Mouse (Mus musculus): ENCODE data around the gene Cd47.
A peak's percentile ranks its signal among the peaks of the same experiment; 100 is the strongest.

Gene Cd47

DNA sequence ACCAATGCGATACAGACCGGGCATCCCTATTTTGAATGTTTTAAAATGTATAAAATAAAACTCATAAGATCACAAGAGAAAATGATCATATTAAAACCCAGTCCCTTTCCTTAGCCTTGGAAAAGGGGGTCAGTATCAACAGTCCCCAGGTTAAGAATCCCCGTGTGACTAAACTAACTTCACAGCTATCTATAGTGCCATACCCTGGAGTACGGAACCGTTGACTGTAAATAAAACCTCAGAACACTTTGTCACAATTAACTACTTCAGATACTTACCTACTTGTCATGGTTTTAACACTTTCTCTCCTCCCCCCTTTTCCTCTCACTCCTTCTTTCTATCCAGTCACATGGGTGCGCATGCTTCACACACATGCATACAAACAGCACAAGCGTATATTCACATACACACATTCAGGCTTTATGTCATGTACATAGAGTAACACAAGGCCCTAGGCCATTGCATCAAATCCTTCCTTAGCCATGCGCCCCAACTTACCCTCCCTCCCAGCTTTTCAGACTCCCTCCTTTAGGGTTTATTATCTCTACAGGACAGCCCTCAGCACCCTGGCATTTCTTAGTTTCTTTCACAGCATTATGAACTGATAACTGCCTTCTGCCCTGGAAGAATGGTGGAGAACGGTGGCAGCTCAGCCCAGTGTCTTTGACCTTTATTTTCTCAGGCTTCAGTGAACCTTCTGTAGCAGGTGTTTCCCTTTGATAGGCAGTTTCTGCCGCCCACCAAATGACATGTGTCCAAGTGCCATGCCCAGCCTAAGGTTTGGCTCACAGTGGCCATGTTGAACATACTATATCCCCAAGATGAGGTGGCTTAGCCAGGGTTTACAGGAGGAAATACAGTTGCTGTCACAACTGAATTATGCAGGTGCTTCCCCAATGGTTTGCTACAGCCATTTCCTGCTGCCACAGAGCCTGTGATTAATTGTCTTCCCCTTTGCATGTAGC, at the start of gene Cd47:
Gene Cd47, plus strand, starts transcription at position 937 of the 965 bp plus-strand sequence.
- DNase-seq (ENCODE audit: low read depth) = peak; percentile 86

DNA sequence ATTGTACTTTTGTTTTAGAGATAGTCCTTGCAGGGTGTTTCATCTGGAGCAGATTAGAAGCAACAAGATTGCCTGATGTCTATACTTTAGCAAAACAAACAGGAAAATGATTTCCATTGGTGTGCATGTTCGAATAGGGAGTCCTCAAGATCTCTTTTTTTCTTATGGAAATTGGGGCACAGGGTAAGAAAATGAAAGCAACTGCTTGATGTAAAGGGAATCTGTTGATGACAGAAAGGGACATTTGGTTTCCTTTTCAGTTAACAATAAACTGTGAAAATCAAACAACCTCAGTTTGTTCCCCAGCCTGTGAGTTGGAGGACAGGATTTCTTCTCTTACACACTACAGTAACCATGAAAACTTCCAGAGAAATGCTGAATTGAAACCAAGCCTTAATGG, 47.4 kb upstream of the Cd47 start:
- DNase-seq (ENCODE audit: low read depth) = no peak

DNA sequence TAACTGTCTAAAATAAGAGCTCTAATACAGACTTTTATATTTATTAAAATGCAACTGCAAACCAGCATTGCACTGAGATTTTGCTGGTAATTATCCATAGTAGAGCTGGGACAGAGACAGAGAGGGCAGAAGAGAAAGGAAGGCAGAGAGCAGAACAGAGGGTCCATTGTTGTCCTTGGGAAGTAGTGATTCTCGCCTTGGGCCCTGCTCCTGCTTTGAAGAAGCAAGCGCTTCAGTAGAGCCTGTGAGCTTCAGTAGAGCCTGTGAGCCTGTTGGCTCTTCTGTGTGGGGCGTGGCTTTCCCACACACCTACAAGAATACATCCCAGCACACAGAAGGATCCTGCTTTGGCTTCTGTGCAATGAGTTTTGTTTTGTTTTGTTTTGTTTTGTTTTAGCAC, 47.0 kb upstream of the Cd47 start:
- DNase-seq (ENCODE audit: low read depth) = no peak

DNA sequence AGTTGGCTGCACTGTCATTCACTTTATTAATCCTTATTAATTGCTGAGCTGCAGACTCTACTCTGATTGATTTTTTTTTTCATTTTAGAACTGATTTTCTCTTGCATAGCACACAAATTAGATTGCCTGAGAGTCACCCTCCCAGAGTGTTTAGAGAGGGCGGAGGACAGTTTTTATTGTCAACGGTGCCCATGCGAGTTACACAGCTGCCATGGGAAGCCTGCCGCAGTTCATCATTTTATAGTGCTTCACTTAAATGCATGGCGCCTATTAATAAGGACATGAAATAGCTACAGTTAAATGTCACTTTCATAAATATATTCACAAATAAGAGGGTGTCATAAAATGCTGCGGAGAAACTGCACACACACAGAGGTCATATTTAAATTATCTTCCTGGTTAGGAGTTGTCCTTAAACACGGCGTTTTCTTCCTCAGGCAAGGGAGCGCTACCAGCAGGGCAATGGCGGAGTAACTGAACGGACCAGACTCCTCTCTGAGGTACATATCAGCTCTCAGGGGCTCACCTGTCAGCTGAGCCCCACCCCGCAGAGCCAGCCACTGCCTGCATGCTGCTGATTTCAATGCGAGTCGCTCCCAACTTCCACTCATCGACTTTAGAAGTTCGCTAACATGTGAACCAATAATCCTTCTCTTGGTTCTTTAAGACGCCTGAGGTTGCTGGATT, 39.7 kb upstream of the Cd47 start:
- DNase-seq (ENCODE audit: low read depth) = no peak

DNA sequence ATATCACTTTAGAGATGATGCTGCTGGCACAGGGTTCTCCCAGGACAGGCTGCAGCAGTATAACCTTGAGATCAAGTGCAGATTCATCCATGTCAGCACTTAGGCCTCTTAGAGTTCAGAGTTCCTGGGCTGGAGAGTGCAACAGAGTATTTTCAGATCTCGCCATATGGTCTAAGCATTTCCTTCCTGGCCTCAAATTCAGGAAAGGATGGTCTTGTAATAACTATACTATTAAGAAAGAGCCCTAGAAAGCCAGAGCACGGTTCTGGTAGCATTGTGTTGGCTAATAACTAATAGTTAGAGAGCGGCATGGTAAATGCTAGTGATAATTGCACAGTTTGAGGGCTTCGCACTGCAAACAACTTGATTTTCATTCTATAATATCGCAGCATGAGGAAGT, 38.4 kb upstream of the Cd47 start:
- DNase-seq (ENCODE audit: low read depth) = no peak

DNA sequence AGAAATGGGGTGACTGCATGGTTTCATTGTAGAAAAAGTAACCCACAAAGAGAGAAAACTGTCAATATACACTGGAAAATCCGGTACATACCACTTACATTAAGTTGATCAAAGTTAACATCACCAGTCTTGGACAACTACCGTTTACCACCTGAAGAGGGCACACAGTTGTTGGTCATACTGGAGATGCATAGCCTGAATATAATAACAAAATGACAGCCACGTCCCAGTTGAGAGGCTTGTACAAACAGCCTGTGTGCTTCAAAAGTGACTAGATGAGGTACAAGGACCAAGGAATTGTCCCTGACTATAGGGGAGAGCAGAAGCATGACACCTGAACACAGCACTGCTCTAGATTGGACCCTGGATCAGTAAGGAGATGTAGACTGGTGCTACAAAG, 34.0 kb upstream of the Cd47 start:
- peak; percentile 67 for DNase-seq (ENCODE audit: low read depth)

DNA sequence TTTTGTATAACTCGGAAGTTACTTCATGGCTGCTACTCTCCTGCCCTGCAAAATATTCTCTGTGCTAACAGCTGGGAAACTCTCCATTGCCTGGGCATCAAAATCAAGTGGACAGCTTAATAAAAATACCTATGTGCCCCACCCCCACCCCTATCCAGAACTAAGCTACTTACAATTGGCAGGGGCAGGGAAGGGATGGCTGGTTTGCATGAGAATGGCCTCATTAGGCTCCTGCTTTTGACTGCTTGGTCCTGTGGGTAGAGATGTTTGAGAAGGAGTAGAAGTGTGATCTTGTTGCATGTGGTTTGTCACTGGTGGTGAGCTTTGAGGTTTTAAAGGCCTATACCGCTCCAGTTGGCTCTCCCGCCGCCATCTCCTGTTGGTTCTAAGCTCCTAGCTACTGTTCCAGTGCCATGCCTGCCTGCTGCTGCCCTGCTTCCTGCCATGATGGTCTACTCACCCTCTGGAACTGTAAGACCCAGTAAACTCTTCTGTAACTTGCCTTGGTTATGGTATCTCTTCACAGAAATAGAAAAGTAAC, 31.8 kb upstream of the Cd47 start:
- no peak for DNase-seq (ENCODE audit: low read depth)

DNA sequence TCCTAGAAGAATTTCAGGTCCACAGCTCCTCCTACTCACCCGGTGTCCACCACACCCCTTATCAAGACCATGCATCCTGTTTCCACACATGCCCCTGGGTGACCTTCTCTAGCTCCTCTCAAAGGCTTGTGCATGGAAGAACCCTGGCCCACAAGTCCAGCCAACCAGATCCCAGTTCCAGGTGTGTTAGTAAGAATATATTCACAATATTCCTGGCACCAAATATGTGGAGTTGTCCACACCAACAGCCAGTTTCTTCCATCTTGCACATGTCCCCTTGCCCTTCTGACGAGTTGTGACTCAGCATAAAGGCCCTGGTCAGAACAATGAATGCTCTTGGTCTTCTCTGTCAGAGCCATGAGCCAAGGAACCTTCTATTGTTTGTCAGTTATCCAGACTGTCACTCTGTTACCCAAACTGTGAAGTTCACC, 30.5 kb upstream of the Cd47 start:
- DNase-seq (ENCODE audit: low read depth) = peak; percentile 71

DNA sequence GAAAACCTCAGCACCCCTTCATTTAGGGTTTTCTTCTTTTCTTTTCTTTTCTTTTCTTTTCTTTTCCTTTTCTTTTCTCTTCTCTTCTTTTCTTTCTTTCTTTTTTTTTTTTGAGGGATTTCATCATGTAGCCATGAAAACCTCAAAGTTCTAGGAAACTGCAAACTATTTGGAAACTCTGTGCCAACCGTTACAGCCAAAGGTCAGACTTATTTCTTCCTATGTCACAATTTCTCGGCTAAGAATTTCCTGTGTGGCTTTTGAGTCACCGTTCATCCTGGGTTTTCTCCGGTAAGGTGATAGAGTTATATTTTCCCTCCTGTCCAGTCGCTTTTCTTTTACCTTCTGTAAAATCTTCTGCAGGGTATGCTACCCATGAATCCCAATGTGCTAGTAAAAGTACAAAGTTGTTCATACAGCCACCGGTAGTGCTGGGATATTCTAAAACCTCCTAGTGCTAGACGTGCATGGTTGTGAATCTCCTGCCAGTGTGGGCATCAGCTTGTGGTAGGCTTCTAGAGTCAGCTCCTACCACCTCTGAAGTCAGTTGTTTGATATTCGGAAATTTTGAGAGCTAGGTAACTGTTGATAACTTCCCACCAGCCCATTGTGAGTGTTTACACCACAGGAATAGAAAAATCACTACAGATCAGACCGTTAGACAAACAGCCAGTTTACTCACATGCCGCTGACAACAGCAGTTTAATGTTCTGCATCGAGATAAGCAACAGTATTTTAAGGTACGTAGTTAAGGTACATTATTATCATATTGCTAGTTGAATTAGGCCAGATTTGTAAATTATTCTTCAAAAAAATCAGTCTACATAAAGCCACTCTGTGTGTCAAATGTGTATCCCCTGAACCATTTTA, 29.8 kb upstream of the Cd47 start:
- no peak for DNase-seq (ENCODE audit: low read depth)

DNA sequence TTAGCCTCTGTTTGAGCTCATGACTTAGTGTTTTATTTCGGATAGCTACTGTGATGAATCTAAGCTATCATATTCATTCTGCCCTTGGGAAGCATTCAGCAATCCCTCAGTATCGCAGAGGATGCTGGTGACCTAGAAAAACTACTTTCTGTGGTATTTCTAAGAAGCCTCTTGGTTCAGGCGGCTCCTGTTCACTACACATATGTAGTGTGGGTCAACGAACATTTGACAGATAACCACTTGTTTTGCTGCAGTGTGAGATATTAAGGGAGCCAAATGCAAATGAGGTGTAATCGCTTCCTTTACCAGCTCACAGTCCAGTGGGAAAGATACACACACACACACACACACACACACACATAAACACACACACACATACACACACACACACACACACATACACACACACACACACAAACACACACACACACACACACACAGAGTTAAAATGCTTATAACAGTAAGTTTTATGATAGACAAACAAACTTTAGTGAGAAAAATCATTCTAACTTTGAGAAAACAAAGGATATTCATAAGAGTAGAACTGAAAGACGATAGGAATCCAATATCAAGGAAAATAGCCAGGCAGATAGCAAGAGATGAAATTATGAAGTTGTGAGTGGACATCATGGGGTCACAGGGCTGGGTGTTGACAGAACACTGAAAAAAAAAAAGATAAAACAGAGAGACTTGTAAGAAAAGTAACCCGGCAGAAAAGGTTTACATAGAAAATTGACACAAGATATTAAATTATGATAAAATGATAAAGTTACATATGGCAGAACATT, 28.5 kb upstream of the Cd47 start:
- DNase-seq (ENCODE audit: low read depth) = no peak

DNA sequence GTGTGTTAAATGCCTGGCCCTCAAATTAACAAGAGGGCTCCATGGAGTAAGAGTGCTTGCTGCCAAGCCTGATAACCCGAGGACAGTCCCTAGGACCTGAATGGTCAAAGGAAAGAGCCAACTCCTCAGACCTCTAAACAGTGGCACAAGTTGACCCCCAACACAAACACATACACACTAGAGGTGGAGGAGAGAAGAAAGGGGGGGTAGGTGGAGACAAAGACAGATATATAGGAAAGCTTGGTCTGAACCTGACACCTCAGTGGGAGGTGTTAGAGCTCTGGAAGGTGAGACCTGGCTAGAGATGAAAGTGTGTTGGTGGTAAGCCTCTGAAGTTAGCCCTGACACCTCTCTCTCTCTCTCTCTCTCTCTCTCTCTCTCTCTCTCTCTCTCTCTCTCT, 27.8 kb upstream of the Cd47 start:
- DNase-seq (ENCODE audit: low read depth) = no peak

DNA sequence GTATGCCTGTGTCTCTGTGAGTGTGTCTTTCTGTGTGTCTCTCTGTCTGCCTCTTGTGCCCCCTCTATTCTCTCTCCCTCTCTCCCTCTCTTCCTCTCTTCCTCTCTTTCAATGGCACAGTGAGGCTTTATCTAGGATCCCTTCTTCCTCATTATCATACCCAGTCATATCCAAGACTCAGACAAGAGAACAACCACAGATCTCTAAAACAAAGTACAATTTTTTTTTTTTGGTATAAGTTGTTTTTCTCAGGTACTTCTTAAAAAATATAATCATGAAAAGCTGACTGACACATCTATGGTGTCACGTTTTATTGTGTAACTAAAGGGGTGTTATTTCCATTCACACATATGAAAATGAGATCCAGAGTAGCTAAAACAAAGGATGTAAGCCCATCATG, 27.3 kb upstream of the Cd47 start:
- DNase-seq (ENCODE audit: low read depth) = no peak

DNA sequence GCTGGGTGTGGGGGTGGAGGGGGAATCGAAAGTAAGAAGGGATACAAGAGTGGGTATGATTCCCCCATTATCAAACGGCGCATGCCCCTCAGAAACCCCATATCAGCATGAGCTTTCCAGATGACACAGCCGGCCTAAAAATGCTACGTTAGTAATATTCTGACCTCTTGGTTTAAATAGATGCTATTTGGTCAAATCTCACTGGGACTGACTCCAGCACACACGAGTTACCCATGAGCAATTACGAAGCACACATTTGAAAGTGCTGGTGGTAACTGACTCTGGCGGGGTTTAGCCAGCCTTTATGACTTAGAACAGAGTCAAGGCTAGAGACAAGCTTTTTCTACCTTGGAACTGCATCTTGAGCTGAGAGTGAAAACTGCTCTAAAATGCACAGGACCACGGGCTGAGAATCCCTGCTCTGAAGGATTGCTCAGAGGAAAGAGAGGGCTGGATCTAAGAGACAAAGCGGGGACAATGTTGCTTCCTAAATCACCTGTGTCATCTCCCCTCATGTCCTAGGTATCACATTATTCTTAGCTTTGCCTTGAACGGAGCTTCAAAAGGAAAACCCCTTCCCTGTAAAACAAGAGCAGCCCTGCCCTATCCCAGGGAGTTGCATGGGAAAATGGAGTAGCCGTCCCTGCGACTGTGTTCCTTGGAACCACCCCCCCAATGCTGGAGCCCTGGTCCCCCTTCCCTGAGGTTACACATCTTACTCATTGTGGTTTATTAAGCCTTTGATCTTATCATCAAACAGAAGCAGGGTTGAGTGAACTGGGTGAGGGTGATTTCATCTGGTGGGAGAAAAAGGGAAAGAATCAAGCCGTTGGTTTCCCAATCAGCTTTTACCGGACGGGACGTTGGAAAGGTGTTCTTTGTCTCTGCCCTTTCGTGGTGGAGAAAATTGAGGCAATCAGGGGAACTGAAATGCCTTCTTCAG, 26.0 kb upstream of the Cd47 start:
- DNase-seq (ENCODE audit: low read depth) = no peak

DNA sequence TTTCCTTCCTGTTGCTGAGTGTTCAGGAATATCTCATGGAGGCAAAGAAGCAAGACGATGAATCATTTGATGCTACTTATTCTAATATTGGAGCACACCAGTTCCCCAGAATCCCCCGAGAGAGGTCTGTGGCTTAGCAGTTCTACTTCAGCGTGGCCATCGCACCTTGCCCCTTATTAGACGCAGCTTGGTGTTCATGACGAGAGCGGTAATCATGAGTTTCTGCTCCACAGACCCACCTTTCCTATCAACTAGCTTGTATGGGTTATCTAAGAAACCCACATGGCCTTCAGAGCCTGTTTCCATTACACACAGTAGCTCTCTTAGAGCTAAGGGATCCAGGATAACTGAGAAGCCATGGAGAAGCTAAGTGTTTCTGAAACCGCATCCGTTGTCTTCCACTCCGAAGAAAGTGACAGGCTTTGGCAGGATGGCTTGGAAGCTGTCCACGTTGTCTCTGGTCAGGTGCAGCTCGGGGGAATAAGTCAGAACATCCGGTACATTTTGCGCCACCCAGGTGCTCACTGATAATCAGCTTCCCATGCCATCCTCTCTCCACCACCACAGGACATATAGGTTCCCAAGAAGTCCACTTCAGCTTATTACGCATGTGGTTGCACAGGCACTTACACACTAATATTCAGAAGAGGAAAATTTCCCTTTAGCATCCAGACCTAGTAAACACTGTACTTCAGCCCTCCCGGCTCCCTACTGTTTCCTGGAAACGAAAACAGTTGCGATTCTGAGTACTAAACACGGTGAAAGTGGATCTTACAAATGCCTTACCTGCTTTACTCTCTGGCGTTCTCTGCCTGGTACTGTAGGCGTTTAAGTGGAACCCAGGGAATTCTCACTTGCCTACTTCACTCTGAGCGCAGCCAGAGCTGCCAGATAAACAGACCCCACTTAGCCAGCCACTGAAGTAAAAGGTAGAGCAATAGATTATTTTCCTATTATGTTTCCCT, 25.0 kb upstream of the Cd47 start:
- peak; percentile 67 for DNase-seq (ENCODE audit: low read depth)

DNA sequence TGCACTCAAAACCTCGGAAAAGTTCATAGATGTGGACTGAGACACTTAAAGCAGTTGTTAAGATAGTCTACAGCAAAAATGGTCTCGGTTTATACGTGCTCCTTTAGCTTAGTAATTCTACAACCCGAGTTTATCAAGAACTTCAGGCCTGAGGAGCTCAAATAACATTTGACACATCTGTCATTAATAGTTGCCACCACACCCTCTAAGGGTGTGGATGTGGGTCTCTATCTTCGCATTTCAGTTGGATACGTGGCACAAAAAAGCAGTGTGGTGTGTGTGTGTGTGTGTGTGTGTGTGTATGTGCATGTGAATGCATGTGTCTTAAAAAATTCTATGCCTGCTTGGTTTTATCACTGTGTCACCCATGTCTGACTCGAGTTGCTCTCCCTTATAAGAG, 23.4 kb upstream of the Cd47 start:
- no peak for DNase-seq (ENCODE audit: low read depth)

DNA sequence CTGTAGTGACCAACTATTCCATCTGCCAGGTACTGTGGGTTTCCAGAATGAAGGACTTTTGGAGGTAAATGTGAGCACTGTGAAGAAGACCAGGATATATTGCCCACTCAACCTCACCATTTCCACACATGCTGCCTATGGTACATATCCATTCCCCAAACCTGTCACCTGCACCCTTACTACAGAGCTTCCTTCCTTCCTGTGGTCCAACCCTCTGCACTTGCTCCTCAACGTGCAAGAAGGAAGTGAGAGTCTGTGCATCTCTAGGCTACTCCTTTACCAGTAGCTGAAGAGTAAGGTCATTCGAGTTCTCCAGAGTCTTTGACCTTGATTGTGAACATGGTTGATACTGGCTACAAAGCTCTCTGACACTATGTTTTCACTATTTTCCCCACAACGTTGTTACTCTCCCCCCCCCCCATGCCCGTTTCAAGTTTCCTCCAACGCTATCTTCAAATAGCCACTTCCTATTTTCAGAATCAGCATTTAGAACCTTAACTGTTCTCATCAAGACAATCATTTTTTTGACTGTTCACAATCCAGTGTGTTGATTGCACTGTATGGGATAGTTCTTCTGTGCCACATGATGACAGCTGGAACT, 18.7 kb upstream of the Cd47 start:
- DNase-seq (ENCODE audit: low read depth) = no peak

DNA sequence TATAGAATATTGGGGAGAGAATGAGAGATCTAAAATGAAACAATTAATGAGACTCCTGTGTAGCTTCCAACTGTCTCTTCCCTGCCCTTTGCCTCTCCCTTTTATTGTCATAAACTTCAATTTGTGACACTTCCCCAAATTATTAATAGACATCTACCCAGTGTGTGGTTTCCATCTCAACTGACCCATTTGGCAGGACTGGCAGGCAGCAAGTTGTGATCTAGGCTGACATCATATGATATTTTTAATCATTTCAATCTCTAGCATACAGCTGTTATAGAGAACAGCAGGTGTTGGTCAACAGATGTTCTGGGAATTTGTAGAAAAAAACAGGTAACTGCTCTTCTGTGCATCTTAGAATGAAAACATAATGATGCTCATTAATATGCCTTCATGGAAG, 17.0 kb upstream of the Cd47 start:
- DNase-seq (ENCODE audit: low read depth) = no peak

DNA sequence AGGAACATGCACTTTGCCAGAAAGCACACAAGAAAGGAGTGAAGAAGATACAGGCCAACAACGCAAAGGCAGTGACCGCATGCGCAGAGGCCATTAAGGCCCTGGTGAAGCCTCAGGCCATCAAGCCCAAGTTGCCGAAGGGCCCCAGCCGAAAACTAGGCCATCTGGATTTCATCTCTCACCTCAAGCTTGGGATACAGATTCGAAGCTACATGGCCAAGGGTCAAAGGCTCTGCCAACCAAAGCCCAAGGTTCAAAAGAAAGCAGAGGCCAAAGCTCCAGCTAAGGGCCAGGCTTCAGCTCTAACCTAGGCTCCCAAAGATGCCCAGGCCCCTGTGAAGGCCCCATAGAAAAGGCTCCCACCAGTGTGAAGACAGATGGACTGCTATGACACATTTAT, 14.2 kb upstream of the Cd47 start:
- DNase-seq (ENCODE audit: low read depth) = no peak

DNA sequence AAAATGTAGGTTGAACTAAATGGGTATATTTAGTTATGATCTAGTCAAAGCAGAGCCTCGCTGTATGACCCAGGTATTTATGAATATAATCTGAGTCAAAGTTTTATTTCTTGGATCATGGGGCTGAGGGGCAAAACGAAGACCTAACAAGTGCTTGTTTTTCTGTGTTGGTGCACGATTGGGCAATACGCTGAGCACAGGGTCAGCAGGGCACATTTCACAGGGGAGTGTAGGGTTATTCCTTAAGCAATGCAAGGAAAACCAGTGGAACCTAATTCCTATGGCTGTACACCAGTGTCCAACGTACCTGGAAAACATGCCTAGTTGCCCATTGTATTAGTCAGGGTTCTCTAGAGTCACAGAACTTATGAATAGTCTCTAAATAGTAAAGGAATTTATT, 12.6 kb upstream of the Cd47 start:
- no peak for DNase-seq (ENCODE audit: low read depth)

Measured in c-Kit-positive CD71-positive TER-119-negative erythroid progenitor cells, embryonic 14.5 days (primary cell).